Mouse (Mus musculus): ENCODE results near the gene G430095P16Rik. TPM values are rescaled to one million over a fixed set of nuclear protein-coding genes. Genes with fewer than 3 reads are reported as not detected.

The G430095P16Rik gene
- polyA plus RNA-seq, 1 experiment from 2014 or later, result 2.1 TPM

GRCm38 (mm10) chr8:84743054-84743415, 20.2 kb downstream of the G430095P16Rik start:
- Histone ChIP-seq H3K4me3 (peak overlapping the region; percentile 36), H3K9me3 (no peaks in the 10 kb centered on the region), H3K4me1 (peaks cover 82% of the 10 kb centered on the region), H3K27ac (peak overlapping the region; percentile 80), H3K27me3 (ENCODE audit: insufficient read depth, poor library complexity, severe bottlenecking) (peaks cover 95% of the 10 kb centered on the region), H3K36me3 (no peaks in the 10 kb centered on the region)
- 8% methylated on average over 10 of the region's 10 CpGs for WGBS
- DNase-seq (ENCODE audit: low spot score), result no peak

GRCm38 (mm10) chr8:84743517-84744420, 21.0 kb downstream of the G430095P16Rik start:
- DNase-seq (ENCODE audit: low spot score), result peak; percentile 93
- Histone ChIP-seq H3K4me3 (peak overlapping the region; percentile 36), H3K27me3 (ENCODE audit: insufficient read depth, poor library complexity, severe bottlenecking) (peaks cover 95% of the 10 kb centered on the region), H3K4me1 (peaks cover 74% of the 10 kb centered on the region), H3K9me3 (no peaks in the 10 kb centered on the region), H3K27ac (peak overlapping the region; percentile 80), H3K36me3 (no peaks in the 10 kb centered on the region)
- 15% methylated on average over 17 of the region's 17 CpGs for WGBS

GRCm38 (mm10) chr8:84745032-84745925, 22.5 kb downstream of the G430095P16Rik start:
- DNase-seq (ENCODE audit: low spot score), result no peak
- H3K27ac ChIP-seq, result peak overlapping the region; percentile 80
- H3K27me3 ChIP-seq (ENCODE audit: insufficient read depth, poor library complexity, severe bottlenecking), result peaks cover 95% of the 10 kb centered on the region
- peak overlapping the region; percentile 37; the same call in 1 of the 2 replicates for H3K4me3 ChIP-seq
- peaks cover 69% of the 10 kb centered on the region for H3K4me1 ChIP-seq
- 4% methylated on average over 17 of the region's 17 CpGs for WGBS
- H3K9me3 ChIP-seq, result no peaks in the 10 kb centered on the region
- no peaks in the 10 kb centered on the region for H3K36me3 ChIP-seq

DNA sequence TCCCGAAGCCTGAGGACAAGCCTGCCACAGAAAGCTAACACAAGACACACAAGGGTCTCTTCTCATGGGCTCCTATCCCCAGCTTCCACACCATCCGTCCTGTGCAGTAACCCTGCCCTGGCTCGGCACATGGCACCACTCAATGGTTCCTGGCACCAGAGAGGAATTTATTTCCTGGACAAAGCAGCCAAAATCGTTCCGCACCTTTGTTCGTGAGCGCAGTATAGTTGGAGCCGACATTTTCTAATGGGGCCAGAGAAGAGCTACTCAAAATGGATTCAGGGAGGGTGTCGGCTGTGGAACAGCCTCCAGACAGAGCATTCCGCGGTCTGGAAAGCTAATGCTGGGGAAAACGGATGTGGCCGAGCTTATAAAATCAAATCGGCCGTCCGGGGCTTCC, 26.7 kb downstream of the G430095P16Rik start:
- DNase-seq (ENCODE audit: low spot score), result no peak
- Histone ChIP-seq H3K4me1 (peaks cover 51% of the 10 kb centered on the region), H3K9me3 (no peaks in the 10 kb centered on the region), H3K36me3 (no peaks in the 10 kb centered on the region), H3K27me3 (ENCODE audit: insufficient read depth, poor library complexity, severe bottlenecking) (peaks cover 98% of the 10 kb centered on the region), H3K27ac (no peak overlapping the region), H3K4me3 (no peak overlapping the region)
- 81% methylated on average over 16 of the region's 16 CpGs for WGBS

DNA sequence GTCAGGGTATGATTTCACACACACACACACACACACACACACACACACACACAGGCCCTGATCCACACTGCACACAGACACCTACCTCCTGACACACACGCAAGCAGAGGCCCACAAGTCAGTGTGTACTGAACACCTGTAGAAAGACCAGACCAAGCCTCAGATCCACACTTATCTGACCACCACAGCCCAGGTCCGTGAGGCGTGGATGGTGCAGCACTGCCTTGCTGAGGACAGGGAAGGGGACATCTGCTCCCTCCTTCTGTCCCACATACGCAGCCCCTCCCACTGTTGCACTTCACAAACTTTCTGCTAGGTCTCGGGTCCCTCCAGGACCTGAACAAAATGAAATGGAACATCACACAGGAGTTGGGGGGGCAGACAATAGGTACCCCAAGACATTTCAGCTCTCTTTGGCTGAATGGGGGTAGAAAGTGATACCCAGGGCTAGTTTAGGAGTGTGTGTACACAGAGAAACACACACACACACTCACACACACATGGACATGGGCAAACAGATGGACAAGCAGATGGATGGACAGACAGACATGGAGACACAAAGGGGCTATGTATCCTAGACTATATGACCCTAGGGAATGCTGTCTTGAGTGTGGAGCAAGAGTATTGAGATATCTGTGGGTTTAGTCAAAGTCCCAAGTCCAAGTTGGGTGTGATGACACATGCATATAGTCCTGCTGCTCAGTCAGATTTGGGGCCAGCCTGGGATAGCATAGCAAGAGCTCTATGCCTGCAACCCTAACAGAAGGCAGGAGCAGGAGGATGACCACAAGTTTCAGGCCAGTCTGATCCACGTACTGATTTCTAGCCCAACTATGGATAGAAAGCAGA, 30.2 kb downstream of the G430095P16Rik start:
- no peaks in the 10 kb centered on the region for H3K36me3 ChIP-seq
- H3K27me3 ChIP-seq (ENCODE audit: insufficient read depth, poor library complexity, severe bottlenecking), result peaks cover 98% of the 10 kb centered on the region
- H3K4me1 ChIP-seq, result peaks cover 29% of the 10 kb centered on the region
- peak; percentile 93 for DNase-seq (ENCODE audit: low spot score)
- 66% methylated on average over 6 of the region's 6 CpGs for WGBS
- H3K27ac ChIP-seq, result peak overlapping the region; percentile 75; the same call in 1 of the 2 replicates
- H3K9me3 ChIP-seq, result no peaks in the 10 kb centered on the region
- H3K4me3 ChIP-seq, result no peak overlapping the region

DNA sequence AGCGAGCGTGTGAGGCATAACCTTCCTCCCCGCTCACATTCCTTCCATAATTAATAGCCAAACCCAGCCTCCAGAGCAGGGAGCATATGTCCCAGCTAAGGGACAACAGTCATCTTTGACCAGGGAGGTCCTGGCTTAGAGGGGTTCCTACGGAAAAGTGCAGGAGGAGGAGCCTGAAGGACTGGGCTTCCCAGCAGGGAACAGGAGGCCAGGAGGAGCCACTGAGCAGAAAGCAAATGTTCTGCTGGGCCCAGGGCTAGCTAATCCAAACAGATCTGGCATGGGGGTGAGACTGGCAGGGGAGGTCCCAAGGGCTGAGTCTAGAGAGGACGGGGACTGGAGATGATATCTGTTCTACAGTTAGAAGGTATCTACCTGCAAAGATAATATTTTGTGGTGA, 34.7 kb downstream of the G430095P16Rik start:
- Histone ChIP-seq H3K27me3 (ENCODE audit: insufficient read depth, poor library complexity, severe bottlenecking) (peaks cover 95% of the 10 kb centered on the region), H3K36me3 (no peaks in the 10 kb centered on the region), H3K27ac (no peak overlapping the region), H3K4me1 (peaks cover 18% of the 10 kb centered on the region), H3K4me3 (0 out of 2 replicates have a peak overlapping the region, but pooled peaks have one; percentile 10), H3K9me3 (no peaks in the 10 kb centered on the region)
- WGBS, result 33% methylated on average over 5 of the region's 5 CpGs
- no peak for DNase-seq (ENCODE audit: low spot score)

- Histone ChIP-seq H3K9me3 (no peaks in the 10 kb centered on the region), H3K36me3 (no peaks in the 10 kb centered on the region), H3K4me3 (no peak overlapping the region), H3K27me3 (ENCODE audit: insufficient read depth, poor library complexity, severe bottlenecking) (peaks cover 95% of the 10 kb centered on the region), H3K4me1 (peaks cover 12% of the 10 kb centered on the region), H3K27ac (no peak overlapping the region)
- WGBS, result 89% methylated on average over 3 of the region's 3 CpGs
- no peak for DNase-seq (ENCODE audit: low spot score)
These were observed 35.5 kb downstream of the G430095P16Rik start for GRCm38 (mm10) chr8:84758308-84758707.

DNA sequence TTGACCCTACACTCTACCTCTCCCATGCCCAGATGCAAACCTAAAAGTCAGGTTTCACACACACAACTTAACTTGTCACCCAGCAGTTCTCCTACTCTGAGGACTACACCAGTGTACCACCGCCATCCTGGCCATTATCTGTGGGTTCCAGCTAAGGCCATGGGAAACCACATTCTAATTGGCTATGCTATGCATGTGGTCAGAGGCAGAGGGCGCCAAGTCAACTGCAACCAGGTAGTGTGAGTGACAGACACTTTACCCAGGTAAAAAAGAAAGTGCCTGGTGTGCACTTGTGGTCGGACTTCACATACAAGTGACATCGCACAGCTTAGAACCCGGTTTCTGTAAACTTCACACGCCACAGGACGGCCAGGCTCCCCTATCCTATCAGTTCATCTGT, 36.3 kb downstream of the G430095P16Rik start:
- no peaks in the 10 kb centered on the region for H3K9me3 ChIP-seq
- 61% methylated on average over 7 of the region's 7 CpGs for WGBS
- DNase-seq (ENCODE audit: low spot score), result no peak
- no peak overlapping the region for H3K4me3 ChIP-seq
- H3K36me3 ChIP-seq, result no peaks in the 10 kb centered on the region
- no peak overlapping the region for H3K27ac ChIP-seq
- H3K4me1 ChIP-seq, result peaks cover 12% of the 10 kb centered on the region
- H3K27me3 ChIP-seq (ENCODE audit: insufficient read depth, poor library complexity, severe bottlenecking), result peaks cover 95% of the 10 kb centered on the region

DNA sequence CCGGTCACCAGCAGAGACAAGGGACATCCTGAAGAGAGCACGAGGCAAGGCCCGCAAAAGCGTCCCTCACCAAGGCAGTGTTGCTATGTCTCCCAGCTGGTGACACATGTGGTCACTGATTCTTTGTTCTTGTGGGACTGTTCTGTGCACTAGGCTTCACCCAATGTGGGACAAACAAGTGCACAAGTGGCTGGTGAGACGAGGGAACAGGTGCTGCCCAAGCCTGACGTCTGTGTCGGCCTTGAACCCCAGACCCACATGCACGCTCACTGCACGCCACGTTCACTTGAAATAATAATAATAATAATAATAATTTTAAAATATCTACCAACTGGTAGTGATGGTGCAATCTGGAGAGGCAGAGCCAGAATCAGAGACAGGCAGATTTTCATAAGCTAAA, 36.9 kb downstream of the G430095P16Rik start:
- no peak for DNase-seq (ENCODE audit: low spot score)
- Histone ChIP-seq H3K36me3 (no peaks in the 10 kb centered on the region), H3K4me1 (peaks cover 12% of the 10 kb centered on the region), H3K27ac (no peak overlapping the region), H3K9me3 (no peaks in the 10 kb centered on the region), H3K27me3 (ENCODE audit: insufficient read depth, poor library complexity, severe bottlenecking) (peaks cover 95% of the 10 kb centered on the region), H3K4me3 (no peak overlapping the region)
- 84% methylated on average over 10 of the region's 10 CpGs for WGBS

GRCm38 (mm10) chr8:84760405-84760805, 37.6 kb downstream of the G430095P16Rik start:
- no peaks in the 10 kb centered on the region for H3K9me3 ChIP-seq
- peaks cover 12% of the 10 kb centered on the region for H3K4me1 ChIP-seq
- no peak for DNase-seq (ENCODE audit: low spot score)
- WGBS, result 47% methylated on average over 7 of the region's 7 CpGs
- no peaks in the 10 kb centered on the region for H3K36me3 ChIP-seq
- no peak overlapping the region for H3K27ac ChIP-seq
- H3K4me3 ChIP-seq, result no peak overlapping the region
- H3K27me3 ChIP-seq (ENCODE audit: insufficient read depth, poor library complexity, severe bottlenecking), result peaks cover 95% of the 10 kb centered on the region

DNA sequence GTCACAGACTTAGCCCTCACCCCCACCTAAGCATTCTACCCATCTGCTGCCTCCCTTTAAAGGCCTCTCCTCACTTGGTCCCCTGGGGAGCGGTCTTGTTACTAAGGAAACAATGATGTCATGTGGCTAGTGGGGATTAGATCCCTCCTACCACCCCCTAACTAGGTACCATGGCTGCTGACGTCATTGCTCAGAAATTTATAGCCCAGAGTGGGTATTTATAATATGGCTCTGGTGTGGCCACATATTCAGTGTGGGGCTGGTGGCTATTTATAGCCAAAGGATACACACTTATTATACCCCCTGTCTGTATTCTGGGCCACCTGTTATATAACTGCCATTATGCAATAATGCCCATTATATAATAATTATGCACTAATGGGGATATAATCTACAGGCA, 38.1 kb downstream of the G430095P16Rik start:
- Histone ChIP-seq H3K36me3 (no peaks in the 10 kb centered on the region), H3K27ac (no peak overlapping the region), H3K4me1 (peaks cover 12% of the 10 kb centered on the region), H3K27me3 (ENCODE audit: insufficient read depth, poor library complexity, severe bottlenecking) (peaks cover 95% of the 10 kb centered on the region), H3K4me3 (no peak overlapping the region), H3K9me3 (no peaks in the 10 kb centered on the region)
- no peak for DNase-seq (ENCODE audit: low spot score)
- WGBS, result 45% methylated on average over 2 of the region's 2 CpGs

DNA sequence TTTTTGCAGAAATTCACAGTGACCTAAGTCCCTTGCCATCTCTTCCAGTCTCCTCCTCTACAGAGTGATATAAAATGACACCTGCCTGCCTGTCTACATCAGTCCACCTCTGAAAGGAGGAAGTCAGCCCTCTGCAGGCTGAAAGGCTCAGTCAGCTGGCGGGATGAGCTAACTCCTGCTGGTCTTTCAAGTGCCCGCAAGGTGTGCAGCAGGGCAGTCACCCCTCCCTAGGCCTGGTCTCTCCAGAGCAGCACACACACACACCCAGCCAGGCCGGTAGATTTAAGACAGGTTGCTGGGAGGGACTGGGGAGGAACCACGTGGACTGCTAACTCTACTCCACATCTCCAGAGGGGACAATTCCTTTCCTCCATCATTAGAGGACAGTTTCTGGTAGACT, 41.3 kb downstream of the G430095P16Rik start:
- peaks cover 97% of the 10 kb centered on the region for H3K27me3 ChIP-seq (ENCODE audit: insufficient read depth, poor library complexity, severe bottlenecking)
- no peak for DNase-seq (ENCODE audit: low spot score)
- WGBS, result 58% methylated on average over 4 of the region's 4 CpGs
- H3K4me3 ChIP-seq, result no peak overlapping the region
- H3K27ac ChIP-seq, result no peak overlapping the region
- H3K4me1 ChIP-seq, result peaks cover 11% of the 10 kb centered on the region
- H3K36me3 ChIP-seq, result no peaks in the 10 kb centered on the region
- H3K9me3 ChIP-seq, result no peaks in the 10 kb centered on the region

Measured in heart, embryonic 10.5 days (tissue).